Mouse (Mus musculus): ENCODE results near the gene Sf3a3. TPM values are rescaled to one million over a fixed set of nuclear protein-coding genes. Genes with fewer than 3 reads are reported as not detected.

Gene Sf3a3
- total RNA-seq, 2 experiments from 2014 or later, result 34.9 to 35.4 TPM

Small RNA genes lying within 50 kb of the gene (microRNA-seq; reads per million reads assigned to microRNA genes)
- gene Gm24721, result 0 reads per million in 2 experiments
- gene Mir697, result 0 reads per million in 2 experiments
- 0 to 0.42 reads per million in 2 experiments for gene Mir698

Other genes starting within 250 kb of the Sf3a3 start
- 1 to 10 TPM; 1.1 to 1.4 TPM for gene 3100002H09Rik, start 104.0 kb upstream of the Sf3a3 start, total RNA-seq (2021)
- gene Pou3f1, start 58.0 kb upstream of the Sf3a3 start, total RNA-seq (2021), result 10 to 100 TPM; 42.7 to 44.9 TPM
- 10 to 100 TPM; 15.9 to 16.9 TPM for gene Utp11, start 21.2 kb upstream of the Sf3a3 start, total RNA-seq (2021)
- gene Fhl3, start 14.1 kb upstream of the Sf3a3 start, total RNA-seq (2021), result 1 to 10 TPM; 1.7 to 2.4 TPM
- 10 to 100 TPM; 40.9 to 51.4 TPM for gene Inpp5b, start 27.1 kb downstream of the Sf3a3 start, total RNA-seq (2021)
- 10 to 100 TPM; 25.1 to 29.6 TPM for gene Mtf1, start 87.3 kb downstream of the Sf3a3 start, total RNA-seq (2021)
- gene Yrdc, start 135.9 kb downstream of the Sf3a3 start, total RNA-seq (2021), result 10 to 100 TPM; 32.0 to 33.5 TPM
- gene 1110065P20Rik, start 136.4 kb downstream of the Sf3a3 start, total RNA-seq (2021), result 10 to 100 TPM; 87.1 to 93.6 TPM
- 10 to 100 TPM; 50.6 to 52.1 TPM for gene Maneal, start 147.4 kb downstream of the Sf3a3 start, total RNA-seq (2021)
- gene Epha10, start 166.1 kb downstream of the Sf3a3 start, total RNA-seq (2021), result 10 to 100 TPM; 35.0 to 40.9 TPM
- 10 to 100 TPM; 25.2 to 26.1 TPM for gene 9930104L06Rik, start 222.3 kb downstream of the Sf3a3 start, total RNA-seq (2021)
- 1 to 10 TPM; 1.9 to 2.0 TPM for gene Cdca8, start 224.5 kb downstream of the Sf3a3 start, total RNA-seq (2021)

Data from layer of hippocampus, postnatal 36 days (tissue).